Mouse (Mus musculus): ENCODE data around the gene Plekhh2.

Plekhh2 gene

GRCm38 (mm10) chr17:84642324-84642723 lies 130.6 kb downstream of the Plekhh2 start:
- no peak for DNase-seq (ENCODE audit: low spot score in 2 of 2)

GRCm38 (mm10) chr17:84644292-84645050 lies 132.8 kb downstream of the Plekhh2 start:
- no peak for DNase-seq (ENCODE audit: low spot score in 2 of 2)

GRCm38 (mm10) chr17:84645119-84645518 lies 133.4 kb downstream of the Plekhh2 start:
- no peak for DNase-seq (ENCODE audit: low spot score in 2 of 2)

- DNase-seq (ENCODE audit: low spot score in 2 of 2) = no peak
Observed at GRCm38 (mm10) chr17:84645894-84646293, 134.2 kb downstream of the Plekhh2 start.

GRCm38 (mm10) chr17:84646477-84646876 lies 134.8 kb downstream of the Plekhh2 start:
- DNase-seq (ENCODE audit: low spot score in 2 of 2) = no peak

GRCm38 (mm10) chr17:84647630-84648029 lies 135.9 kb downstream of the Plekhh2 start:
- DNase-seq (ENCODE audit: low spot score in 2 of 2) = no peak

GRCm38 (mm10) chr17:84650302-84651017 lies 138.8 kb downstream of the Plekhh2 start:
- no peak for DNase-seq (ENCODE audit: low spot score in 2 of 2)

- no peak for DNase-seq (ENCODE audit: low spot score in 2 of 2)
Observed at GRCm38 (mm10) chr17:84653544-84653943, 141.8 kb downstream of the Plekhh2 start.

- no peak for DNase-seq (ENCODE audit: low spot score in 2 of 2)
Observed at GRCm38 (mm10) chr17:84656205-84656604, 144.5 kb downstream of the Plekhh2 start.

GRCm38 (mm10) chr17:84656653-84657421 lies 145.1 kb downstream of the Plekhh2 start:
- no peak for DNase-seq (ENCODE audit: low spot score in 2 of 2)

- no peak for DNase-seq (ENCODE audit: low spot score in 2 of 2)
Observed at GRCm38 (mm10) chr17:84657422-84657732, 145.7 kb downstream of the Plekhh2 start.

- DNase-seq (ENCODE audit: low spot score in 2 of 2) = no peak
Observed at GRCm38 (mm10) chr17:84657782-84658181, 146.1 kb downstream of the Plekhh2 start.

GRCm38 (mm10) chr17:84658195-84658594 lies 146.5 kb downstream of the Plekhh2 start:
- DNase-seq (ENCODE audit: low spot score in 2 of 2) = no peak

GRCm38 (mm10) chr17:84658951-84659350 lies 147.3 kb downstream of the Plekhh2 start:
- DNase-seq (ENCODE audit: low spot score in 2 of 2) = no peak

- no peak for DNase-seq (ENCODE audit: low spot score in 2 of 2)
Observed at GRCm38 (mm10) chr17:84665053-84665452, 153.4 kb downstream of the Plekhh2 start.

GRCm38 (mm10) chr17:84665691-84666090 lies 154.0 kb downstream of the Plekhh2 start:
- DNase-seq (ENCODE audit: low spot score in 2 of 2) = no peak

GRCm38 (mm10) chr17:84667848-84668247 lies 156.2 kb downstream of the Plekhh2 start:
- DNase-seq (ENCODE audit: low spot score in 2 of 2) = no peak

Data from frontal cortex, postnatal 14 days (tissue).